Mouse (Mus musculus): ENCODE measurements around the gene Ppfia2.
A peak's percentile ranks its signal among the peaks of the same experiment; 100 is the strongest.

Gene Ppfia2

DNA sequence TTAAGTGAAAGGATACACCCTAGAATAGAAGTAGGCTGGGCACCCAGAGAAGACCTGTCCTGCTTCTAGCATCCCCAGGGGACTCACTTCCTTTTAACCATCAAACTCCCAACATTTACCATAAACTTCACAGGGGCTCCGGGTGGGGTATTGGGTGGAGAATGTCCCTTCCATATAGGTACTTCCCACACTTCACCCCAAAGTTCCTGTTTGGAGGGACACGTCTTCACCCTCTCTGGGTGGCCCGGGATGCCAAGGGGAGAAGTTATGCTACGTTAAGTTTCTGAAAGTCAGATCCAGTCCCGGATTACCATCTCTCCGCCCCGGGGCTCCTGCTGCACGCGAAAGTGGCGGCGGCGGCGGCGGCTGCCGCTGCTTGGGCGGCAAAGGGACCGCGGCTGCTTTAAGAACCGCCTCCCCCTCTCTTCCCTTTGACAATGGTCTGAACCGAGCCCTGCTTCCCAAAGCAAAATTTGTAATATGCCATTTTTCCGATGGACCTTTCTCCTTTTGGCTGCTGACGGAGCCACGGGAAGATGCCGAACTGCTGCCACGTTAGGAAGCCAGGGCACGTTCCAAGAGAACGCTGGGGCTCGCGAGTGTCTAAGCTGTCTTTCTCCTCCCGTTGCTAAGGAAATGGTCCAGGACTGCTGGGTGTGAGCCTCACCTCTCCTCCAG, at the start of gene Ppfia2:
Gene Ppfia2 (plus strand): TSS at position 485 of the 678 bp plus-strand sequence.
- DNase-seq (ENCODE audit: low spot score in 2 of 2), result peak in 1 of 2 experiments; percentile 8

GRCm38 (mm10) chr10:106468956-106469721, 1.0 kb upstream of the Ppfia2 start:
- no peak for DNase-seq (ENCODE audit: low spot score in 2 of 2)

GRCm38 (mm10) chr10:106470533-106471205, 530 bp downstream of the Ppfia2 start:
- no peak for DNase-seq (ENCODE audit: low spot score in 2 of 2)

DNA sequence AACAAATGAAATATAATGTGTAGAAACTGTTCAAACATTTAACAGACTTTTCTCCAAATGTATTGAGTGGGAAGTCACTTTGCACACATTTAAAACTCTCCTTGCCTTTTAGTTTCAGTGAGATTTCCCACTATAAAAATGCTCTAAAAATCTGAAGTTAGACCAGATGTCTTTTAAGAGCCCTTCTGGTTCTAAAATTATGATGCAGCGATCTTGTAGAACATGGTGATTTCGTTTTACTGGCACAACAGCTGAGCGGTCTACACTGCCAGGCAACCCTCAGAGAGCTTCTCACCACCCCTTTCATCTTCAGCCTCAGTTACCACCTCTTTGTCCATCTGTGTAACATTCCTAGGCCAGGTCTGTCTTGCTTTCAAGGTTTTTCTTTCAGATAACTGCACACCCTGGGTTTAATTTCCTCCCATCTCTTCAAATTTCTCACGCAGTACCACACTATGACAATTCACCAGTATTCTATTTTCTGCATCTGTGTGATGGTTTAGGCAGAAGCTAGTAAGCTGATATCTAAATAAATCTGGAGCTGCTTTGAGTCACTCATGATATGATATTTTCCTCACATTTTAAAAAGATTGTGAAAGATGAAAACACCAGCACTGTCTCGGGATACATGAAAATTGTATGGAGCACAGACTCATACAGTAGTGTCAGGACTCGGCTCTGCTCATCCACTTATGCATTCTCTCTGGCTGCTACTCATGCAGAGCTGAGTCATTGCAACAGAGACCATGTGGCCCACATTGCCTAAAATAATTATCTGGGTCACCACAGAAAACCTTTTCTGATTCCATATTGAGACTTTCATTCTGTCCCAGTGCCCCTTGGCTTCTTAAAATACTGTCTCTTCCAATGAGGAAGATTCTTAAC, 39.4 kb downstream of the Ppfia2 start:
- no peak for DNase-seq (ENCODE audit: low spot score in 2 of 2)

DNA sequence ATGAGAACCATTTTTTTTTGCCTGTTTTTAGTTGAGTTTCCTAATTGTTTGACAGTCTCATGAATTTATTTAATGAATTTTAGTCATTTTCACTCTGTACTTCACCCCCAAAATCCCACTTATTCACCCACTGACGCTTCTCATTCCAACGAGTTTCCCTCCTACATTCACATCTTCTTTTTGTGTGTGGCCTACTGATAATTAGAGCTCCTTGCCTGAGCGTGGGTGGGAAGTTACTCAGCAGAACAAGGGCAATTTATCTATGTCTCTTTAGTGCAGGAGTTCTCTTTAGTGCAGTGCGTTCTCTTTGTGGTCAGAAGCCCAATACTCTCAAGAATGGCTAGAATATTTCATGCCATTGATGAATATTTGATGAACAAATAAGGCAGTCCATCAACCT, 95.9 kb downstream of the Ppfia2 start:
- no peak for DNase-seq (ENCODE audit: low spot score in 2 of 2)

GRCm38 (mm10) chr10:106585026-106585425, 114.9 kb downstream of the Ppfia2 start:
- no peak for DNase-seq (ENCODE audit: low spot score in 2 of 2)

DNA sequence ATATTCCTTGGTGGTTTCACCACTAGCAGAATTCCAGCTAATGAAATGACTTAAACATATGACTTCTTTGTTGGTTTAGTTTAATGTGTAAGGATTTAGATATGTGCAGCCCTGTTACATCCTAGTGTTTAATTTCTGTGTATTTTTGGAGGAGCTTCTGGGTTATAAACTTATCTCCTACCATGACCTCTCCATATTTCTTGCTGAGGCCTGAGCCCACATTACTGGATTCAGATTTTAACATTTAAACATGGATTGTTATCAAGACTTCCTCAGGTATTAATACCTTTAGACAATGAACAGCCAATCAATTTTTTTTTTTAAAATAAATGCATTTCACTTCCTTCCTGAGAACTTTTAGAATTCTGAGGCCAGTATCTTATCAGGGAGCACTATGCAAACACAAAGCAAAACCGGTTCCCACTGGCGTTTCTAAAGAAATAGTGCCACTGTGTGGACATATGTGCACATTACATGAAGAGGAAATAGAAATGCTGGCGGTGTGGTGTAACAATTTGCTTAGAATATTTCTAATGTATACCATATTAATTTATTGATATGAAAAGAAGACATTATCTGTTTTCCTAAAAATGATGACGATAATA, 115.4 kb downstream of the Ppfia2 start:
- DNase-seq (ENCODE audit: low spot score in 2 of 2), result peak in 1 of 2 experiments; percentile 6

- DNase-seq (ENCODE audit: low spot score in 2 of 2), result no peak
Measured at GRCm38 (mm10) chr10:106587817-106588216, 117.7 kb downstream of the Ppfia2 start.

DNA sequence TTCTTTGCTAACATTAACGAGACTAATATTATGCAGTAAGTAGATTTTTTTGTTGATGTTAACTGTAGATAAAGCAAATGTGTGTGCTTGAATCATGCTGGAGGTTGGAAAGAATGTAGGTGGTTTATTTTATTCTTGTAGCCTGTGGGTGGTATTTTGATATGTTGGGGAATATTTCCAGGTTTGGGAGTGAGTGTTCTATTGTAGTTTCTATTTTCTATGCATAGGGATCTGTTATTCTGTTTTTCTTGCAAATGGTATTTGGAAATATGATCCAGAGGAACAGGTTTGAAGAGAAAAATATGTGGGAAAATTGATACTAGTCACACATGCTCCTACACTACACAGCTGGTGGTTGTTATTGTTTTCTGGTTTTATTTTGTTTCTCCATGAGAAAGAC, 120.8 kb downstream of the Ppfia2 start:
- no peak for DNase-seq (ENCODE audit: low spot score in 2 of 2)

- DNase-seq (ENCODE audit: low spot score in 2 of 2), result no peak
Measured at GRCm38 (mm10) chr10:106596976-106597375, 126.8 kb downstream of the Ppfia2 start.

- DNase-seq (ENCODE audit: low spot score in 2 of 2), result no peak
Measured at GRCm38 (mm10) chr10:106603319-106603898, 133.3 kb downstream of the Ppfia2 start.

DNA sequence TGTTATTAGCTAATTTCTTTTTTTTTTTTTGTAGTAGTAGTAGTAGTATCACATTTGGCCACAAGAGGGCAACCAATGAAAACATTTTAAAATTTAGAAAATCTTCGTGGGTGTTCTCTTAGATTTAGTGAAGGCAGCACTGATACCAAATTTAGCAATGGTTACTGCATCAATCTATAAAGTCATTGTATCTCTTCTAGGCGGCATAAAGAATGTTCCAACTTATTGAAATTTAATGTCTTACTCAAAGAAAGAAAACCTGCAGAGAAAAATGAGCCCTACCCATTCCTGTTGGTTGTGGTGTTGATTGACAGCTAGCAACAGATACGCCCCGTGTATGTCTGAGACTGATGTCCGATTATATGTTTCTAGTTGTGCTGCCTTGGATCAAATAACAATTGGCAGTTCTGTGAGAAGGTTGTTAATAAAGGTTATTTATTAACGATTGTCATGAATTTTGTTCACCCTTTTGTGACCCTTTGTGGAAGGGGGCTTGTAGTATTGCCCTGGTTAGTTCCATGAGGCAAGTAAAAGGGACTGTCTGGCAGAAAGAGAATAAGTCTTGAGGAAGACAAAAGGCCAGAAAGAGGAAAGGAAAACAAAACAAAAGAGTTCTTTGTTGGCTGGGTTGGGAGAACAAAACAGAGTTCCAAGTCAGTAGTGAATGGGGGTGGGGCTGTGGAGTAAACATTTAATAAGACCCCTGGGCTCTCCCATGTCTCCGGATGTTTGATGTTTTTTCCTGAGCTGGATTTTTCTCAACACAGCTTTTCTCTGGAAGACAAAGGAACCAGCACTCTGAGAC, 139.2 kb downstream of the Ppfia2 start:
- no peak for DNase-seq (ENCODE audit: low spot score in 2 of 2)

- no peak for DNase-seq (ENCODE audit: low spot score in 2 of 2)
Measured at GRCm38 (mm10) chr10:106610222-106610621, 140.1 kb downstream of the Ppfia2 start.

DNA sequence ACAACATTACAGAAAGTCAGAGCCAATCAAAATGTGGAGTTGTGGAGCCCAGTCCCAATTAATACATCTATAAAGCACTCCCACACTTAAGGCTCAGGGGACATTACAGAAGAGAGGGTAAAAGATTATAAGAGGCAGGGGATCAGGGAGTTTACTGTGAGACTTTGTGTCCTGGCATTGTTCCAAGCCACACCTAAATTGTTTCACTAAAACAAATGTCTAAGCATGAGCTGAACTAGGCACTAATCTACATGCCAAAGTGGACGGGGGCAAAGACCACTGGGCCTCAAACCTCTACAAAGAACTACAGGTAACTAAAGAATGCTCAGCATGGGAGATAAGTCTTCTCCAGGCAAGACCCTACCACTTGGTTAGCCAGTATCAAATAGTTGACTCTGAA, 148.1 kb downstream of the Ppfia2 start:
- no peak for DNase-seq (ENCODE audit: low spot score in 2 of 2)

DNA sequence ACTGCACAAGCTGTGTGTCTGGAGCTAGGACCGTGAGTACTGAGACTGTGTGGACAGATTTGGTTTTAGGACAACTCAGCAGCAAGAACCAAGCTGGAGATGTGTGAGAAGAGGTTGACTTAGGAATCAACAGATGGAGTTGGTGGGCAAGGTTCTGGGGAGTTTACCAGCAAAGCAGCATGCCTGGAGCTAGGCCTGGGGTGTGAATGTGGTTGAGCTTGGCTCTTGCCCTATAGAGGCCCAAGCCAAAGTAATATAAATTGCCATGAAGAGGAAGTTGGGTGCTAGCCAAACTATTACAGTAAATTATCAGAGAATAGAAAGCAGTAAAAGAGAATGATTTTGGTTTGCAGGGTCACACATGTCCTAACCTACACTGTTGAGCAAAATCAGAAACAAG, 150.8 kb downstream of the Ppfia2 start:
- DNase-seq (ENCODE audit: low spot score in 2 of 2), result no peak

DNA sequence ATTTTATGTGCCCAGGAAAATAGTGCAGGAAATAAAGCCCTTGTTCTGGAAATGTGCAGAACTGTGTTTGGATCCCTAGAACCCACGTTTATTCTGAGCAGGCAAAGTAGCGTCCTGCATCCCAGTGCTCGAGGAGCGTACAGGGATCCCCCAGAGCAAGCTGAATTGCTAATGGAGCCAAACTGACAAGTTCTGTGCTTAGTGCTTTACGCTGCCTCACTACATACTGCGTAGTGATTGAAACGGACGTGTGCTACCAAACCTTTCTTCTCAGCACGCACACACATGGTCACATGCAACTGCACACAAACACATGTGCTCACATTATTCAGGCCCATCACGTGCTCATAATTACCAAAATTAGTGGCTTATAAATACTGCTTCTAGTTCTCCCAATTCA, 153.2 kb downstream of the Ppfia2 start:
- DNase-seq (ENCODE audit: low spot score in 2 of 2), result no peak

DNA sequence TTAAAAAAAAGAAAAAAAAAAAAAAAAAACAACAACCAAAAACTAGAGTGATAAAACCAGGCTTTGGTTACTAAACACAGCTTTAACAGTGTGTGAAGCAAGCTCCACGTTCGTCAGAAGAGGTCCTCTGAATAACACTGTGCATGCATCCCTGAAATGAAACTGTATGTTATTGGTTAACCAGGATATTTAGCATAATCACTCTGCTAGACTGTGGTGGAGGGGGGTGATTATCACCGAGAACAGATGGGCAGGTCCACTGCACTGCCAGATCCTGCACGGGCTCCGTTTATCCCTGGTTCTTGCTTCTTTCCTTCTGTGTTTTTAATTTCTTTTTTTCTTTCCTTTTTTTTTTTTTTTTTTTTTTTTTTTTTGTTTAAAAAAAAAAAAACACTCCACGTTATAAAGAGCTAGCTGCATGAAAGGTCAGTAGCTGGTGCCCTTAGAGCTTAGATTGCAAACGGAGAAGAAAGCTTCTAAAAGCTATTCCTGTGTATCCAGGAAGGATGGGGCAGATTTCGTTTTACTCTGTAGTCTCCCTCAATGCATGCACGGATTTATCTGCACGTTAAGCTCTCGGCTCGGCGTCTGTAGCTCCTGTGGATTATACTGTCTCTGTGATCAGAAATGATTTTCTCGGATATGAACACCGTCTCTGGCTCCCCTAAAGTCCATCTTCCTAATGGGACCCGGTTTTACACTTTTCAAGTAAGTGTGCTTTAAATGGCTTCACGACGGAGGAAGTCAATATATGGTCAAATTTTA, 162.2 kb downstream of the Ppfia2 start:
- DNase-seq (ENCODE audit: low spot score in 2 of 2), result no peak

- no peak for DNase-seq (ENCODE audit: low spot score in 2 of 2)
Measured at GRCm38 (mm10) chr10:106633898-106634297, 163.8 kb downstream of the Ppfia2 start.

DNA sequence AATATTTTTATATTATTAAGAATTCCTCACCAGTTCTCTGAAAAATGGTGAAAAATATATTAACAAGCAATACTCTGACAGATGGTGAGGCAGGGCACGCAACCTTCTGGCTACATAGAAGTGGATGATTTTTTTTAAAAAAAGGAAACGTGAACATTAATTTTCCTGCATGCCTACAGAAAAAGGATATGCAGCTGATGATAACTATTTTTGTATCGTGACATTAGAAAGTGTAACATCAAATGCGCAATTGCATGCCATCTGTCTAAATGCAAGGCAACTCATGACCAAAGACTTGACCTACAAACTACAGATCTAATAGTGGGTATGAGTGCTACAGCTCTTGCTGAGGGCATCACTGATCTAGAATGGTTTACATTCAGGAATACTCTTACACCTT, 182.1 kb downstream of the Ppfia2 start:
- DNase-seq (ENCODE audit: low spot score in 2 of 2), result no peak

Data from urinary bladder, adult 18-20 months (tissue).